Mouse (Mus musculus) intestine, embryonic 16.5 days (tissue): Measurements from ENCODE around the gene Il2rb. TPM values are rescaled to one million over a fixed set of nuclear protein-coding genes. Genes with fewer than 3 reads are reported as not detected.

Source experiments
- ATAC-seq: fragments of 200-750 bp; cut with Nextera tagmentation; 2 replicates; pipeline ENCODE4 v1.8.0; 2017; ENCODE audit warnings: moderate TSS enrichment, moderate library complexity
- H3K27ac ChIP-seq: fragments of 300-500 bp; sonication (generic); 2 replicates; pipeline ENCODE4 v1.5.1; 2014; ENCODE audit warnings: mild to moderate bottlenecking, low read length
- H3K27me3 ChIP-seq: fragments of 300-500 bp; sonication (generic); replicated peaks from 2 replicates; pipeline ENCODE4 v1.6.1; 2014; ENCODE audit warnings: low read length, control low read depth, mixed read lengths; ENCODE audit not compliant: control insufficient read depth, insufficient read depth
- H3K36me3 ChIP-seq: fragments of 300-500 bp; sonication (generic); 2 replicates; pipeline ENCODE4 v1.6.1; 2014; ENCODE audit warnings: low read length, control low read depth; ENCODE audit not compliant: control insufficient read depth, insufficient read depth
- H3K4me1 ChIP-seq: fragments of 300-500 bp; sonication (generic); 2 replicates; pipeline ENCODE4 v1.6.1; 2014; ENCODE audit warnings: low read length, control low read depth, mixed read lengths; ENCODE audit not compliant: control insufficient read depth, insufficient read depth
- H3K4me2 ChIP-seq: fragments of 300-500 bp; sonication (generic); 2 replicates; pipeline ENCODE4 v1.6.1; 2014; ENCODE audit warnings: low read depth, low read length, control low read depth
- H3K4me3 ChIP-seq: fragments of 300-500 bp; sonication (generic); 2 replicates; pipeline ENCODE4 v1.5.1; 2014; ENCODE audit warnings: mild to moderate bottlenecking, low read length
- H3K9ac ChIP-seq: fragments of 300-500 bp; sonication (generic); 2 replicates; pipeline ENCODE4 v1.6.1; 2014; ENCODE audit warnings: low read depth, low read length
- H3K9me3 ChIP-seq: fragments of 300-500 bp; sonication (generic); 2 replicates; pipeline ENCODE4 v1.6.1; 2016; ENCODE audit warnings: low read length, control low read depth; ENCODE audit not compliant: control insufficient read depth
- WGBS: fragments of 180-500 bp; shearing (Covaris S2); extraction: QIAGEN DNeasy Blood & Tissue Kit; methylation state at CpG from one replicate; pipeline ENCODE4 v1.1.7; 2014; 5-methylcytosine and 5-hydroxymethylcytosine counted together
- polyA plus RNA-seq: library from polyadenylated mRNA; unstranded; fragments of >200 nt; fragmentation: Nextera tagmentation; extraction: Ambion mirVana; gene quantifications from 2 replicates; pipeline ENCODE4 v1.2.1, GENCODE M21; 2015

Gene Il2rb
- polyA plus RNA-seq, 1 experiment from 2014 or later = 2.1 TPM

GRCm38 (mm10) chr15:78532566-78533345 is 37.7 kb upstream of the Il2rb start:
- Histone ChIP-seq H3K36me3 (no peaks in the 10 kb centered on the region), H3K27me3 (no peaks in the 10 kb centered on the region), H3K4me3 (no peak overlapping the region), H3K9me3 (no peaks in the 10 kb centered on the region), H3K27ac (peak overlapping the region; percentile 45), H3K4me1 (peaks cover 23% of the 10 kb centered on the region), H3K4me2 (0 out of 2 replicates have a peak overlapping the region, but pooled peaks have one; percentile 0), H3K9ac (peak overlapping the region; percentile 48)
- 53% methylated on average over 10 of the region's 10 CpGs for WGBS
- peak; percentile 41 for ATAC-seq

- peak; percentile 84 for ATAC-seq
Observed at GRCm38 (mm10) chr15:78531901-78532469, 36.9 kb upstream of the Il2rb start.

GRCm38 (mm10) chr15:78531451-78531720 is 36.3 kb upstream of the Il2rb start:
- Histone ChIP-seq H3K36me3 (no peaks in the 10 kb centered on the region), H3K9ac (peak overlapping the region; percentile 74), H3K4me1 (peaks cover 24% of the 10 kb centered on the region), H3K9me3 (no peaks in the 10 kb centered on the region), H3K4me2 (peak overlapping the region; percentile 57), H3K4me3 (peak overlapping the region; percentile 41), H3K27ac (peak overlapping the region; percentile 88), H3K27me3 (no peaks in the 10 kb centered on the region)
- no peak for ATAC-seq
- WGBS = 51% methylated on average over 4 of the region's 4 CpGs

More at GRCm38 (mm10) chr15:78531901-78532469, 36.9 kb upstream of the Il2rb start:
- H3K4me1 ChIP-seq = peaks cover 24% of the 10 kb centered on the region
- WGBS = 0% methylated on average over 25 of the region's 25 CpGs
- H3K9me3 ChIP-seq = no peaks in the 10 kb centered on the region
- H3K4me2 ChIP-seq = peak overlapping the region; percentile 57
- H3K36me3 ChIP-seq = no peaks in the 10 kb centered on the region
- H3K4me3 ChIP-seq = peak overlapping the region; percentile 41
- H3K9ac ChIP-seq = peak overlapping the region; percentile 74
- peak overlapping the region; percentile 88 for H3K27ac ChIP-seq
- H3K27me3 ChIP-seq = no peaks in the 10 kb centered on the region

- Histone ChIP-seq H3K9me3 (no peaks in the 10 kb centered on the region), H3K4me3 (peak within 1 kb of the TSS; percentile 41), H3K4me2 (peak within 1 kb of the TSS; percentile 57), H3K27me3 (no peaks in the 10 kb centered on the region), H3K27ac (peak within 1 kb of the TSS; percentile 88), H3K4me1 (peaks cover 24% of the 10 kb centered on the region), H3K9ac (peak within 1 kb of the TSS; percentile 74), H3K36me3 (no peaks in the 10 kb centered on the region)
- WGBS = 67% methylated on average over 17 of the region's 17 CpGs
- no peak for ATAC-seq
Observed at GRCm38 (mm10) chr15:78530671-78531450, 35.8 kb upstream of the Il2rb start, which contains the start of gene C1qtnf6. Gene C1qtnf6 (minus strand): TSS chr15:78531416.

GRCm38 (mm10) chr15:78530141-78530540 is 35.1 kb upstream of the Il2rb start:
- H3K9me3 ChIP-seq = no peaks in the 10 kb centered on the region
- H3K4me1 ChIP-seq = peaks cover 24% of the 10 kb centered on the region
- no peaks in the 10 kb centered on the region for H3K27me3 ChIP-seq
- 76% methylated on average over 3 of the region's 3 CpGs for WGBS
- H3K4me3 ChIP-seq = no peak overlapping the region
- ATAC-seq = no peak
- H3K9ac ChIP-seq = no peak overlapping the region
- H3K27ac ChIP-seq = no peak overlapping the region
- H3K36me3 ChIP-seq = no peaks in the 10 kb centered on the region
- no peak overlapping the region for H3K4me2 ChIP-seq

- peak; percentile 46 for ATAC-seq
- 3% methylated on average over 15 of the region's 15 CpGs for WGBS
Observed at GRCm38 (mm10) chr15:78529428-78529990, 34.4 kb upstream of the Il2rb start.

GRCm38 (mm10) chr15:78528726-78529411 is 33.8 kb upstream of the Il2rb start:
- Histone ChIP-seq H3K4me1 (peaks cover 24% of the 10 kb centered on the region), H3K4me2 (peak overlapping the region; percentile 66), H3K27ac (peak overlapping the region; percentile 83), H3K27me3 (no peaks in the 10 kb centered on the region), H3K9ac (peak overlapping the region; percentile 71), H3K9me3 (no peaks in the 10 kb centered on the region), H3K4me3 (peak overlapping the region; percentile 50), H3K36me3 (no peaks in the 10 kb centered on the region)
- no peak for ATAC-seq
- WGBS = 40% methylated on average over 11 of the region's 11 CpGs

More at GRCm38 (mm10) chr15:78529428-78529990, 34.4 kb upstream of the Il2rb start:
- Histone ChIP-seq H3K9me3 (no peaks in the 10 kb centered on the region), H3K4me3 (peak overlapping the region; percentile 50), H3K36me3 (no peaks in the 10 kb centered on the region), H3K4me2 (peak overlapping the region; percentile 66), H3K4me1 (peaks cover 24% of the 10 kb centered on the region), H3K27me3 (no peaks in the 10 kb centered on the region), H3K27ac (peak overlapping the region; percentile 83), H3K9ac (peak overlapping the region; percentile 71)

GRCm38 (mm10) chr15:78527973-78528372 is 32.9 kb upstream of the Il2rb start:
- H3K9me3 ChIP-seq = no peaks in the 10 kb centered on the region
- no peaks in the 10 kb centered on the region for H3K27me3 ChIP-seq
- no peaks in the 10 kb centered on the region for H3K36me3 ChIP-seq
- 72% methylated on average over 7 of the region's 7 CpGs for WGBS
- peak overlapping the region; percentile 25; the same call in 1 of the 2 replicates for H3K9ac ChIP-seq
- peaks cover 21% of the 10 kb centered on the region for H3K4me1 ChIP-seq
- no peak for ATAC-seq
- no peak overlapping the region for H3K4me2 ChIP-seq
- H3K4me3 ChIP-seq = no peak overlapping the region
- H3K27ac ChIP-seq = no peak overlapping the region
